Mouse (Mus musculus): ENCODE results near the gene Sez6l. TPM values are rescaled to one million over a fixed set of nuclear protein-coding genes. Genes with fewer than 3 reads are reported as not detected.

Gene Sez6l
- total RNA-seq, 2 experiments from 2014 or later = not detected

DNA sequence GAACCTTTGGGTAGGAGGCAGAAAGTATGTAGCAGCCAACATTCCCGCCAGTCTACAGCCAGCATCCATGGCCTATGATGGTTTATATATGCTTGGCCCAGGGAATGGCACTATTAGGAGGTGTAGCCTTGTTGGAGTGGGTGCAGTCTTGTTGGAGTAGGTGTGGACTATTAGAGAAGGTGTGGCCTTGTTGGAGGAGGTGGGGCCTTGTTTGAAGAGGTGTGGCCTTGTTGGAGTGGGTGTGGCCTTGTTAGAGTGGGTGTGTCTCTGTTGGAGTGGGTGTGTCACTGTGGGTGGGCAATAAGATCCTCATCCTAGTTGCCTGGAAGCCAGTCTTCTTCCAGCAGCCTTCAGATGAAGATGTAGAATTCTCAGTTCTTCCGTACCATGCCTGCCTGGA lies 53.2 kb downstream of the Sez6l start:
- H3K27ac ChIP-seq = no peak overlapping the region
- no peak for DNase-seq
- TF ChIP-seq CTCF (IDR thresholded peaks at IDR 0.05) = no peak
- intact Hi-C loops (cut with DNase I) = no loop called here
- no peak overlapping the region for H3K4me3 ChIP-seq

DNA sequence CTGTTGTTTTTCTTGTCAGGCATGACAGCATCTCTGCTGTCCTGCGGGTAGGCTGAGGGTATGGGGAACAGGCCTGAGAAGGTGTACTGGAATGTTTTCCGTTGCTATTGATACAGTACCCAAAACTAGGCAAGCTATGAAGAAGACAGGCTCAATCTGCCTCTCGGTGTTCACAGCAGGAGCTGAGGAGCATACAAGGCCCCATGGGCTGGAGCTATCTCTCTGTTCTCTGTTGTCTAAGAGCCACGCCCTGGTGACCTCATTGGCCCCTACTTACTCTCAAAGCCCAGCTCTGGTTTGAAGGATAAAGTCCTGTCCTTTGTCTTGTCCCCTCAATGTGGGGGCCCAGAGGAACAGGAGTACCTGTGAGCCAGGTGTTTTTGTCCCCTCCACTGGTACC lies 53.7 kb downstream of the Sez6l start:
- Histone ChIP-seq H3K27ac (no peak overlapping the region), H3K4me3 (no peak overlapping the region)
- intact Hi-C loops (cut with DNase I) = no loop called here
- DNase-seq = no peak
- no peak for TF ChIP-seq CTCF (IDR thresholded peaks at IDR 0.05)

DNA sequence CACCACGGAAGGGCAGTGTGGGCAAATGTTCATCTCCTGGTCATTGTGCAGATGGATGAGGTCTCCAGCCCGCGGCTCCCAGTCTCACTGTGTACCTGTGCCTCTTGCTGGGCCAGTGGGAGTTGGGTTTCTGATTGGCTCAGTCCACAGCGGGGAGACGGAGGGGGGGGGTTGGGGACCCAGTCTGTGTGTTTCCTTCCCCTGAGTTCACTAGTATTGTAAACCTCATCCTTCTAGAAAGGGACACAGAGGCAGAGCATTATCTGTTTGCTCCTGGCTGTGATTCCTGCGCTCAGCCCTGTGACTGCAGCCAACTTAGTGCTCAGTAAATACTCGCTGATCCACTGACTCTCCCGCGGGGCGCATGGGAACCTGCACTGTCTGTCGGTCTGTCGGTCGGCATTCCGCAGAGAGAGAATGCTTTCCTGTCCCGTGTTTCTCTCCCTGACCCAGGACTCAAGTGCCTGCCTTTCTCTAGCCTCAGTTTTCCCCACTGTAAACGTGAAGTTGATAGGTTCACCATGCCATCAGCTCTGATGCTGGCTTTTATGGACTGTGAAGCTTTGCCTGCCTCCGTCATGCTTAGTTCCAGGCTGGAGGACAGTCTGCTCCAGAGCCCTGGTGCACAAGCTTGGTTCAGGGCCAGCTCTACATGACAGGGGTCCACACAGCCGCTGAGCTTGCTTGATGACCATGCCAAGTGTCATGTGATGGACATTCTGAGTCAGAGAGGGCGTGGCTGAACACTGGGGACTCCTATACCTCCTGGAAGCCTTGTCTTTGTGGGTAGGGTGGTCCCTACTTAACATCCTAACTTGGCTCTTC lies 55.1 kb downstream of the Sez6l start:
- TF ChIP-seq CTCF (IDR thresholded peaks at IDR 0.05) = no peak
- no peak overlapping the region for H3K27ac ChIP-seq
- no peak for DNase-seq
- intact Hi-C loops (cut with DNase I) = no loop called here
- no peak overlapping the region for H3K4me3 ChIP-seq

DNA sequence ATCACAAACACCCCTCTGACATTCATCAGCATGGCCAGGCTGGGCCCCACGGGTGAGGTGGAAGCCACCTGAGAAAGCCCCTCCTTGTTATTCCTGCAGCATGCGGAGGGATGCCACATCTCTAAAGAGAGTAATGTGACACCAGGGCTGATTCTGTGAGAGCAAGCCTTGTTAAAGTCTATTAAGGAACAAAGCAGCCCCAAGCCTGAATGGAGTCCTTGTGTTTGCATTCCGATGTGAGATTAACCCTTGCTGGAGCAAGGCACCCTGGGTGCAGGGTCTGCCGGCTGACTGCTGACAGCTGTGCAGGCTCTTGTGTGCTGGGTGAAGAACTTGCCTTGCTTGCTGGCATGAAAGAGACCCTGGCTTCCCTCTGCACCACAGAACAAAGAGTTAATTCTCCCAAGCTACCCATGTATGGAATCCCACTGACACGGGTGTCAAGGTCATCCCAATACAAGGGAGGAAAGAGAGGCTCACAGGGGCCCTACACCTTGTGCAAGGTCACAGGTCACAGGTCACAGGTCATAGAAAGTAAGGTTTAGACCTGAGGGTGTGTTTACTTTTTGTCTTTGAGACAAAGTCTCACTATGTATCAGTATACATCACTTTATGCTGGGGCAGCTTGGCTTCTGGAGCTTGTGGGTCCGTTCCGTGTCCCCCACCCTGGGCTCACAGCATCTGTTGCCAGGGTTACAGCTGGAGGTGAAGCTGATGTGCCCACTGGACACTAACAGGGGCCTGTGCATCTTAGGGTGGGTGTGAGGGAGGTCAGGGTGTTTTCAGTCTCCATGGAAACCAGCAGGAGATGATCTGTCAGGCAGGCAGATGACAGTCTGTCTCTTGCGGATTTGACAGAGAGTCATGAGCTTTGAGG lies 55.9 kb downstream of the Sez6l start:
- no peak for TF ChIP-seq CTCF (IDR thresholded peaks at IDR 0.05)
- intact Hi-C loops (cut with DNase I) = no loop called here
- no peak for DNase-seq
- Histone ChIP-seq H3K4me3 (no peak overlapping the region), H3K27ac (no peak overlapping the region)

DNA sequence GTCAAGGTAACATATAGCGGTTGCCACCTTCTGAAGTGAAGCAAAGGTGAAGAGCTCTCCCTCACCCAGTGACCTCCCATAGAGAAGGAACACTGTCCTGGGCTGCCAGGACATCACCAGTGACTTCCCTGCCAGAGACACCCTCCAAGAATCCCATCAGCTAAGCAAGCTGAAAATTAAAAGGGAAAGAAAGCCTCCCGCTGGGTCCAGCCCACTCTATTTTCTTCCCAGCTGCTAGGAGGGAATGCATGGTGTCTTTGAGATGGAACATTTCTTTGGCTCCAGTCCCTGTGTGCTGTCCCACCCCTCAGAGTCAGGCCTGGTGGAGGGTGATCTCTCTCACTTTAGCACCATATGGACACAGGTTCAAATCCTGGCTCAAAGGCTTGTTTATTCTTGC lies 58.2 kb downstream of the Sez6l start:
- Histone ChIP-seq H3K4me3 (no peak overlapping the region), H3K27ac (no peak overlapping the region)
- no peak for TF ChIP-seq CTCF (IDR thresholded peaks at IDR 0.05)
- DNase-seq = no peak
- intact Hi-C loops (cut with DNase I) = no loop called here

DNA sequence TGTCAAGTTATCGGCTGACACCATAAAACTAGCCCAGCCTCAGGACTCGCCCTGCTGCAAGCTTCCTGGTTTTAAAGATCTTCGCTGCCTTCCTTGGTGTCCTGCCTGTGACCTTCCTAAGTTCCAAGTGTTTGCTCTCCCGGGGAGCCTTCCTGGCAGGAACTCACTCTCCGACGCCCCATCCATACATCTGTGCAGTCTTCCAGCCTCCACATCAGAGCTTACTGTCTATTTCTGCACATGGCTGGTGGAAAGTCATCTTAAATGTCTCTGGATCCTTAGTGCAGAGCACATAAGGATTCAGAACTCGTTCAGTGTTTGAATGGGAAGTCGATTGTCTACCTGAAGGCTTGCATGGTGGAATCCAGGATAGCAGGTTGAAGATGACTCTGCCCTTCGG lies 59.5 kb downstream of the Sez6l start:
- H3K4me3 ChIP-seq = no peak overlapping the region

DNA sequence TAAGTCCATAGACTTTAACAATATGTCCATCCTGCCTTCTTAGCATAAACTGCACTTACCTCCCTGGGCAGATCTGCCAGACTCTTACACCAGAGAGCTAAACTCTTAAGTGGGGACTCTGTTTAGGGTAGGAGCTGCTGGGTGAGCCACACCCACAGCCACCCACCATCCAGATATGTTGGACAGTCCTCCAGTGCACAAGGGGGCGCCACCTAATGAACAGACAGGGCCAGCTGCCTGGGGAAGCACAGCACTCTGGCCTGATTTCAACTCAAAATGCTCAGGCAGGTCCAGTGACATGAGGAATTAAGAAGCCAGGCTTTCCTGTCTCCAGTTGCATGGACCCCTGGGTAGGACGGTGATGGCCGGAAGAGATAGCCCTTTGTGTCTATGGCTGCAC lies 60.5 kb downstream of the Sez6l start:
- no peak for TF ChIP-seq CTCF (IDR thresholded peaks at IDR 0.05)
- intact Hi-C loops (cut with DNase I) = no loop called here

More for the DNA sequence above, 59.5 kb downstream of the Sez6l start:
- TF ChIP-seq CTCF (IDR thresholded peaks at IDR 0.05) = no peak
- intact Hi-C loops (cut with DNase I) = no loop called here
- no peak for DNase-seq
- no peak overlapping the region for H3K27ac ChIP-seq

DNA sequence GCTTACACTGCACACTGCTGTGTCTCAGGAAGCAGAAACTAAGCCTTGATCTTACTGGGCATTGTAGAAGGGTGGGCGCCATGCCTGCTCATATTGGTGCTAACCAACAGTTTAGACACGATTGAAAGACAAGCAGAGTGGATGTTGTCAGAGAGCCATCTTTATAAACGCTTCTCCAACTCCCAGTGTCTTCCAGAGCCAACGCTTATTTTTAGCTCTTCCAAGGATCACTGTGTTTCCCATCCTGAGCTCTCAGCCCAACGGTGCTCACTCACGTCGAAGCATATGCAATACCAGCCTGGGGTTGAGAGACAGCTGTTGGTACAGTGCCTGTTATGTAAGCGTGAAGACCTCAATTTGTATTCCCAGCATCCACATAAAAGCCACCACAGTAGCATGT lies 66.6 kb downstream of the Sez6l start:
- Histone ChIP-seq H3K4me3 (no peak overlapping the region), H3K27ac (no peak overlapping the region)
- no peak for DNase-seq
- TF ChIP-seq CTCF (IDR thresholded peaks at IDR 0.05) = no peak
- intact Hi-C loops (cut with DNase I) = no loop called here

More for the DNA sequence above, 60.5 kb downstream of the Sez6l start:
- no peak overlapping the region for H3K27ac ChIP-seq
- H3K4me3 ChIP-seq = no peak overlapping the region
- DNase-seq = no peak

DNA sequence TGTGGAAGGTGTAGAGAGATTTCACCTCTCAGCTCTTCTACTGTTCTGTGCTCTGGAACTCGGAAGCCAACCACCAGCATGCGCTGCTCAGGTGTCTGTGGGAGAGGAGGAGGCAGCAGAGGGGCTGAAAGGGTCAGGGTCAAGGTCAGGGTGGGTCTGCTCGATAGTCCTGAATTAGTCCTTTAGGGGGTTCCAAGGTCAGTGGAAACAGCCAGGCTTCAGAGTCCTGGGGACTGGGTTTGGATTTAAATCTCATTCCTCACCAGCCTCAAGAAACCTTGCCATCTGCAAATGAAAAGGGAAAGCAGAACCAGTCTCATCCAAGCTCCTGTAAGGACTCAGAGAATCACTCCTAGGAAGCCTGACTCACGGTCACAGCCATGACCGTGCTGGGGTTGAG lies 67.1 kb downstream of the Sez6l start:
- DNase-seq = no peak
- intact Hi-C loops (cut with DNase I) = no loop called here
- H3K27ac ChIP-seq = no peak overlapping the region
- no peak overlapping the region for H3K4me3 ChIP-seq
- TF ChIP-seq CTCF (IDR thresholded peaks at IDR 0.05) = no peak

DNA sequence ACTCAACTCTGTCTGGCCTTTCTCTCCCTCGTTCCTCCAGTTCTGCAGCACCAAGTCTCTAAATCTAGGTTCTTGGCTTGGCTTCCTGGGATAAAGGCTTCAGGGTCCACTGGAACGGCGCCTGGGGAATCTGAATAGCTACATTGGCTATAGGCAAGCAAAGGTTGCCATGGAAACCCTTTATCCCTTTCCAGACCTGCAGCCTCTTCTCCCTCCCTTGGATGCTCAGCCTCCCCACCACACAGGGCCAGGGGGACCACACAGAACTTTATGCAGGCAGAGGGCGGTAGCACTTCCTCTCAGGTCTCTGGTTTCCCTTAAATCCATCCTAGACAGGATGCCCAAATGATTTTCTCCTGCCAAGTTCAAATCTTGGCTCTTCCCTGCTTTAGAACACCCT lies 71.4 kb downstream of the Sez6l start:
- no peak for DNase-seq
- TF ChIP-seq CTCF (IDR thresholded peaks at IDR 0.05) = no peak
- H3K27ac ChIP-seq = no peak overlapping the region
- intact Hi-C loops (cut with DNase I) = no loop called here
- H3K4me3 ChIP-seq = no peak overlapping the region

DNA sequence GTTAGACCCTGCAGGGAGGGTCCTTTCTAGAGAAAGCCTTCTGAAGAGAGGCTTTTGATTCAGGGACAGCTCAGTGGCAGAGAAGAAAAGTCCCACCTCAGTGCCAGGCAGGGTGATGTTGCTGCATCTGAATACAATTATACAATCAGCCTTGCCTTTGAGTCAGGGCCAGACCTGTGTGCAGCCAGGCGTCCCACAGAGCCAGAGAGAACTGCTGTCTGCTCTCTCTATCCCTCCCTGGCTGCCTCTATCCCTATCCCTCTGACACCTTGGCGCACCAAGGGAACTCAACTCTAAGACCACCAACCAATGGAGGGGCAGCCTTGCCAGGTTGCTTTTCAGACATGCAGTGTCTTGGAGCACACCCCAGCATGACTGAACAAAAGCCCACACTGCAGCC lies 75.6 kb downstream of the Sez6l start:
- Histone ChIP-seq H3K27ac (no peak overlapping the region), H3K4me3 (no peak overlapping the region)
- intact Hi-C loops (cut with DNase I) = no loop called here
- DNase-seq = no peak
- no peak for TF ChIP-seq CTCF (IDR thresholded peaks at IDR 0.05)

DNA sequence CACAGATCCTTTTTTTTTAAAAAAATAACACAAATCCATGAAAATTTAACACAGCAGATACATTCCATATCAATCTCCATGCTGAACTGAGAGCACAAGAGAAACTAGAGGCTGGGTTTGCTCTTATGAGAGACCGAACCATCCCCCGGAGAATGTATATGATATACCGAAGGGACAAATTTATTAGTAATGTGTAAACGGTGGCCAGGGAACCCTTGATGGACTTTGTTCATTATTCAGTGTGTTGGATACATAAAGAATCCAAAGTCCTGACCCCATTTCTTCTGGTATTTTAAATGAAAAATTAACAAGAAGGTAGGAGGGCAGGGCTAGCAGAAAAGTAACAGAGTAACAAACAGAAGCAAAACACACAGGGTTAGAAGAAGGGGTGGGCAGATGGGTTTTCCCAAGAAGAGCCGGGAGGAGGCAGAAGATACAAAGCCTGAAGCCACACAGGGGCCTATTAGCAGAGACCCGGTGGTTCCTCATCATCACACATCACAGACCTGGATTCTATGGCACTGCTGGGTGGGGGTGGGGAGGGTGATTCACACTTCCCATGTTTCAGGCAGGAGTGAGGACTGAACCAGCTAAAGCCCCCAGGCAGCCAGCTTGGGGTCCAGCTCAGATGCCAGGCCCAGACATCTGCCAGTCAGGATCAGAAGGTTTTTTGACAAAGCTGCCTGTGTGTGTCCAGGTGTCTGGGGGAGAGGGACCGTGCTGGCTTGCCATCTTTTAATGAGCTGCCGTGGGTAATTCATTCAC lies 76.9 kb downstream of the Sez6l start:
- intact Hi-C loops (cut with DNase I) = no loop called here
- no peak for DNase-seq
- no peak for TF ChIP-seq CTCF (IDR thresholded peaks at IDR 0.05)
- Histone ChIP-seq H3K27ac (no peak overlapping the region), H3K4me3 (no peak overlapping the region)
